Mouse (Mus musculus) naive thymus-derived CD4-positive, alpha-beta T cell, adult 5 months (primary cell): Measurements from ENCODE around the gene Olfr740. TPM values are rescaled to one million over a fixed set of nuclear protein-coding genes. Genes with fewer than 3 reads are reported as not detected.

ENCODE experiments used
- polyA plus RNA-seq: library from polyadenylated mRNA; unstranded; fragments of 100-300 nt; shearing (Covaris generic); gene quantifications from one replicate; pipeline ENCODE4 v1.2.1, GENCODE M21; 2017

Gene Olfr740
- polyA plus RNA-seq = not detected

GRCm38 (mm10) chr14:50445245-50445644 lies at the start of gene Olfr740:
Gene Olfr740, plus strand, starts transcription at chr14:50445545.

GRCm38 (mm10) chr14:50407268-50407667 lies 38.1 kb upstream of the Olfr740 start, which contains the start of gene Olfr738:
Gene Olfr738, plus strand, starts transcription at chr14:50407568.

GRCm38 (mm10) chr14:50418326-50418725 lies 27.0 kb upstream of the Olfr740 start, which contains the start of gene Olfr739:
Gene Olfr739, plus strand, starts transcription at chr14:50418626.

GRCm38 (mm10) chr14:50472438-50472837 lies 27.1 kb downstream of the Olfr740 start, which contains the start of gene Olfr741:
Gene Olfr741, plus strand, starts transcription at chr14:50472738.

GRCm38 (mm10) chr14:50503300-50503699 lies 58.0 kb downstream of the Olfr740 start, which contains the start of gene Olfr742:
Gene Olfr742, plus strand, starts transcription at chr14:50503600.

Other genes starting within 250 kb of the Olfr740 start
- gene Olfr731, start 203.7 kb upstream of the Olfr740 start, polyA plus RNA-seq = 0.06 TPM
- not detected for gene Olfr732, start 161.3 kb upstream of the Olfr740 start, polyA plus RNA-seq
- not detected for gene Olfr733, start 144.0 kb upstream of the Olfr740 start, polyA plus RNA-seq
- not detected for gene Olfr734, start 118.8 kb upstream of the Olfr740 start, polyA plus RNA-seq
- not detected for gene Olfr735, start 96.7 kb upstream of the Olfr740 start, polyA plus RNA-seq
- gene Tlr11, start 87.6 kb upstream of the Olfr740 start, polyA plus RNA-seq = not detected
- not detected for gene Olfr736, start 64.4 kb upstream of the Olfr740 start, polyA plus RNA-seq
- not detected for gene Olfr738, start 38.0 kb upstream of the Olfr740 start, polyA plus RNA-seq
- gene Olfr739, start 26.9 kb upstream of the Olfr740 start, polyA plus RNA-seq = not detected
- gene Olfr741, start 27.2 kb downstream of the Olfr740 start, polyA plus RNA-seq = not detected
- gene Olfr742, start 58.1 kb downstream of the Olfr740 start, polyA plus RNA-seq = not detected
- not detected for gene Olfr743, start 76.3 kb downstream of the Olfr740 start, polyA plus RNA-seq
- not detected for gene Olfr744, start 169.3 kb downstream of the Olfr740 start, polyA plus RNA-seq
- gene Olfr745, start 193.8 kb downstream of the Olfr740 start, polyA plus RNA-seq = not detected
- gene Olfr746, start 201.5 kb downstream of the Olfr740 start, polyA plus RNA-seq = not detected
- gene Olfr747, start 247.7 kb downstream of the Olfr740 start, polyA plus RNA-seq = not detected